Mouse (Mus musculus) frontal cortex, postnatal 25 days (tissue): ENCODE measurements around the gene Iqch.

Experiments used
- DNase-seq, 2 experiments: peaks; one replicate each; pipeline ENCODE4 v3.0.0; 2022; ENCODE audit warnings: low spot score in 2 of 2

Gene Iqch

GRCm38 (mm10) chr9:63612565-63613515 is 10.5 kb upstream of the Iqch start:
- no peak for DNase-seq

GRCm38 (mm10) chr9:63611967-63612366 is 9.7 kb upstream of the Iqch start:
- DNase-seq, result no peak

DNA sequence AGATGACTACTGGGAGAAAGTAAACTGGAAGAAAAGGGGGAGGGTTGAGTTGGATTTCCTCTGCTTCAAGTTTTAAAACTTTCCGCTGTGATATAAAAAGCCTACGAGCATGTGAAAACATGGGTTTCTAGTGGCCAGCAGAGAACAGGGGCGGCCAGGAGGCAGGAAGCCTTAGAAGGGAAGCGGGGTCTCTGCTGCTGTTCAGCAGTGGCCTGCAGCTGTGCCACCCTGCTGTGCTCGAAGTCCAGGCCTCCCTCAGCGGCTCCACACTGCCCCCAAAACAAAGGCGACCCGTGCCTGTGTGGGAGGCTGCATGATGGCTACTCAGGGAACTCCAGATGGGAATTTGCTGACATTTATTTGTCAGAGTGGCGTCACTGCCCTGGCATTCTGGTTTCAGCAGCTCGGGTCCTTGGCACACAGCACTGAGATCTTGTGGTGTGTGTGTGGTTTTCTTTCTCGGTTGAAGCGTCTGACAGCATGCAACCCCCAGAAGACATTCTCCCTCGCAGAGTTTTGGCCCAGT is 8.6 kb upstream of the Iqch start:
- DNase-seq, result no peak

DNA sequence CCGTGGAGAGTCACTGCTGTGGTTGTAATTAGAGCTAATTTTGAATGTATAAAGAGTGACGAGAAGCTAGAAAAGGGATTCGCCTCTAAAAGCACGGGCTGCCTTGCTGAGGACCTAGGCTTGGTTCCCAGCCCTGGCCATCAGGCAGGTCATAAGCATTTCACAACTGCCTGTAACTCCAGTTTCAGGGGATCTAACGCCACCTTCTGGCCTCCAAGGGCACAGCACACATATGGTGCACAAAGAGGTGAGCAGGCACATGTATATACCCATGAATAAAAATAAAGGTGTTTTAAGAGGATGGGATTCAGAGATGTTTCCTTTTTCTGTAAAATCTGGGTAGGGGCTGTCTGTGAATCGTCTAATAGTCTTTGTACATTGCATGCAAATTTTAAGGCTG is 7.9 kb upstream of the Iqch start:
- no peak for DNase-seq

DNA sequence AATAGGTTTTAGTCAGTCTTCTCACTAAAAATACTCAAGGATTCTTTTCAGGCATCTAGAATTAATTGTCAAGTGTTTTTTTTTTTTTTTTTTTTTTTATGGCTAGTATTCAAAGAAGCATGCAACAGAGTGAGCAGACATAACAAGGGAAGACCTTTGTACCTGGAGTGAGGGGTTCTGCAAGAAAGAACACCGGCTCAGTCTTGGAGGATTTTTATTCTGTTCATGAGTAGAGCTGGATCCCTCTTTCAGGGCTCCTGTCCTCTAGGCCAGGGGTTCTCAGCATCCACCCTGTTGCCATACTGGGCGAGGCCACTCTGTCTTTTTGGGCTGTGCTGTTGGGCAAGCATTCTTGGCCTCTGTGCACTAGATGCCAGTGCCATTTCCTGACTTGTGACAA is 7.5 kb upstream of the Iqch start:
- DNase-seq, result no peak

DNA sequence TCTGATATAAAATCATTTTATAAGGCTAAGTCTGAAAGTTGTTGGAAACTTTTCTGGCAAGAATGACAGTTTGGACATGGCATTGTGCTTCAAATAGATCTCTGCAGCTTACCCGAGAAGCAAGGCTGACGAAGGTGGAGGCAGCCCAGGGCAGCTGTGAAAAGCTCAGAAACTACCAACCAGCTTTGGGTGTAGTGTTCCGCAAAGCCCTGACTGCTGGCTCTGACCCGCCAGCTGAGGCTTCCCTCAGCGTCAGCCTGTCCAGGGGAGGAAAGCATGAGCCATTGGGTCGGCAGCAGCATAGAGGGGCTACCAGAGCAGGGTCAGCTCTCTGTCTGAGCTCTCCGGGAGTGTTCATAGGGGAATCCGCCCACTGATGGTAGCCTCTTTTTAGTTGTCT is 7.0 kb upstream of the Iqch start:
- DNase-seq, result no peak

DNA sequence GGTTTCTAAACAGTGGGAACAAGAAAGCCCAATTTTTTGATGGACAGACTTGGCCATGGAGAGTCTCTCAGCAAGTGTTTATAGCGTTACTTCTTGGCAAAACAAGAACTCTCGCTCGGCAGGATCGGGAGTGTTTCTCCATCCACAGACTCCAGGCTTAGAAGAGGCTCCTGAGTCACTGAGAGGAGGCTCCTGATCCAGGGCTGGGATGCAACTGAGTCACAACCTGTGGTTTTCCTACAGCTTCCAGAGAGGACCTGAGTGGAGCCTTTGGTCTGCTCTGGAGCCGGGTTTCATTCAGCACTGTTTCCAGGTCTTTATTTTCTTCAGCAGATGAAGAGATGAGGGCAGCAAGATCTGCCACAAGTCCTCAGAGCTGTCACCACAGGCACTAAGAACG is 5.7 kb upstream of the Iqch start:
- DNase-seq, result no peak

- no peak for DNase-seq
Observed at GRCm38 (mm10) chr9:63606594-63606993, 4.3 kb upstream of the Iqch start.

- DNase-seq, result no peak
Observed at GRCm38 (mm10) chr9:63603849-63604248, 1.6 kb upstream of the Iqch start.

DNA sequence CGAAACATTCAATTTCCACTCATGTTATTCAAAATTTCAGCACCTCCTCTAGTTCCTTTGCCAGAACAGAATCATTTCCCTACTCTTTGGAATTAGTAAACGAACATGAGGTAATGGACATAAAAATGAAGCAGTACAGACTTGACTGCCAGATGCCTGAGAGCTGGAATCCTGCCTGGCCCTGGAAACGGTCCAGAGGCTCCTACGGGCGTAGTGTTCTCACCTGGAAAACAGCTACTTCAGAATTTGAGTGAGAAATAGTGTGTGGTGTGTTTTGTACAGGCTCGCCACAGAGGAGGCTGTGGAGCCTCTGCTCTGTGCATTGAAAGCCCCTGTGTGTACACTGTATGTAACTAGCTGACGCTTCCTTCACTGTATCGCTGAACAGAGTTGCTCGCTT is 5.6 kb downstream of the Iqch start:
- no peak for DNase-seq

DNA sequence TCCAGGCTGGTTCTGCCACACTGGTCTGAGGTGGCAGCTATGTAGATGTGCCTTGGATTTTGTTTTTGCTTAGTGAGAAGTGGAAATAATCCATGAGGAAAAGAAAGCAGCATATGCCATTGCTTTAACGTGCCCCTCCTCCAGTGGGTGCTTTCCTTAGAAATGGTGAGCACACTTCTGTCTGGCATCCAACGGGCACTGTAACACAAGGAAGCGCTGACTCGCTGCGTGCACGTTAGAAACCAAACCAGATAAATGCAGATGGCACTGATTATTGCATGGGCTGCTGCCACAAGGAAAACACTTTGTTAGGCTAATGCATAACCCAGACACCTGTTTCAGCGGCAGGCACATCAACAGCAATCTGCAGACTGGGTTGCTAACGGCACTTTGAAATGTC is 6.6 kb downstream of the Iqch start:
- no peak for DNase-seq

GRCm38 (mm10) chr9:63595032-63595431 is 7.3 kb downstream of the Iqch start:
- no peak for DNase-seq

DNA sequence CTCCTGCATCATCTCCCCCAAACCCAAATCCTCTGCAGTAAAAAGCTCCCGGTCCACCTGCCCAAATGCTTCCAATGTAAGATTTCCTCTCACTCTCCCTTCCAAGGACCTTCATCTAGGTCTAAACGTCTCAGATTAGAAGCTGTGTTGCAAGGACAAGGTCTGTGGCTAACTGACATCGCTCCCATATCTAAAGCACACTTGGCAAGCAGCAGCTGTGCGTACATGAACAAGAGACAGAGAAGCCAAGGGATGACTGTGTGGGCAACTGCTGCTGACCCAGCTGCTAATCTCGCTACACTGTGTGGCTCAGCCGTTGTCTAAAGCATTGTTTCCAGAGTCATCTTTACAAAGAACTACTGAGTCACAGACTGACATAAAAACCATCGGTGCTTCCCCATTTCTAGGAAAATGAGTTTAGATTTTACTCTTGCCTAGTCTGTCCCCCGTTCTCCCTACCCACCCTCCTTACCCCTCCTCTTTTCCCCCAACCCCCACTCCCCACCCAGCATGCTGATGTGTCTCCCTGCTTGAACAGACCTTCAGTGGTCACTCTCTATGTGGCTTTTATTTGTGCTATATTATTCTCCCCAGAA is 10.5 kb downstream of the Iqch start:
- no peak for DNase-seq

GRCm38 (mm10) chr9:63590592-63590991 is 11.7 kb downstream of the Iqch start:
- no peak for DNase-seq

- DNase-seq, result no peak
Observed at GRCm38 (mm10) chr9:63589209-63589608, 13.1 kb downstream of the Iqch start.

DNA sequence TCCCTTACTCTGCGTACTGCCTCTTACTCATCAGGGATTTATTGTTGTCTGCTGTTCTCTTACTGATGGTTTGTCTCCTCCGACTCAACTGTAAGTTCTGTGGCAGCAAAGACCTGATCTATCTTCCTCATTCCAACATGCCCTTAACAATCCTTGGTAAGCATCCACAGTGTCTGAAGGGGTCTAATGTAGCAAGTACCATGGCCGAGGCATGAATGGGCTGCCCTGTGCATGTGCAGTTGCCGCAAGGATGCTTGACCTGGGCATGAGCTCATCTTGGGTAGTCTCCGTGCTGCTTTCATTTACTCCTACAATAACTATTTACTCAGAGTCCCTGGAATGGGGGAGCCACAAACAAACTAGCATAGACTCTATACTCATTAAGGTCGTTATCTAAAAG is 17.0 kb downstream of the Iqch start:
- no peak for DNase-seq

DNA sequence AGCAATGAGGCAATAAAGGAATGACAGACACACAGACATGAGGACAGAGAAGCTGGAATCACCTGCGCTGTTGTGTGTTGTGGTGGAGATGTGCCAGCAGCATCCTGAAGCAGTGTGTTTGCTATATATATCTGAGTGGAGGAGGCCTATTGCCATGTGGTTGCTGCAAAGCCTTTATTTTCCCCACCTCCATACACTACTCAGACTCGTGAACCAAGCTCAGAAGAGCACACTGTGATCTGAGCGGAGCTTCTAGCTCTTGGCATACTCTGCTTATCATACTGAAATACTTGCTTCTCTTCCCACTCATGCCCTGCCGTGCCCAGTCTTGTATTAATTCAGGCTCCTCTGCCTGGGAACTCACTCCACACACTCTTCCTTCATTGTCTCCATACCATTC is 20.5 kb downstream of the Iqch start:
- DNase-seq, result no peak

GRCm38 (mm10) chr9:63580046-63580445 is 22.2 kb downstream of the Iqch start:
- no peak for DNase-seq

GRCm38 (mm10) chr9:63579644-63580043 is 22.6 kb downstream of the Iqch start:
- no peak for DNase-seq

DNA sequence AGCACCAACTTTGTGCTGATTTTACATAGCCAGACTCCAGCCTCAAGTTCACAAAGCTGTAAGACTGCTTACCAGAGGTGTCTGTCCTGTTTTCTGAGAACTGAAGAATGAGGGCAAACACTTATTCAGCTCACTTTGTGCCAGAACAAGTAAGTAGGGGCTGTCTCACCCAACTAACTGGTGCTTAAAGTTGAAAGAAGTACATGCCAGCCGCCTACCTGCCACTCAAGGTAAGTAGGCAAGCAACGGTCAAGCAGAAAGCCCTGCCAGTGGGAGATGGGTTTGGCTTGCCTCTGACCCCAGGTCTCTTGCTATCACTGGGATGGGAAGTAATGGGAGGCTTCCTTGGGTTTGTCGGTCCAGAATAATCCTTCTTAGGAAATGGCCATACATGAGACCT is 24.8 kb downstream of the Iqch start:
- DNase-seq, result no peak

DNA sequence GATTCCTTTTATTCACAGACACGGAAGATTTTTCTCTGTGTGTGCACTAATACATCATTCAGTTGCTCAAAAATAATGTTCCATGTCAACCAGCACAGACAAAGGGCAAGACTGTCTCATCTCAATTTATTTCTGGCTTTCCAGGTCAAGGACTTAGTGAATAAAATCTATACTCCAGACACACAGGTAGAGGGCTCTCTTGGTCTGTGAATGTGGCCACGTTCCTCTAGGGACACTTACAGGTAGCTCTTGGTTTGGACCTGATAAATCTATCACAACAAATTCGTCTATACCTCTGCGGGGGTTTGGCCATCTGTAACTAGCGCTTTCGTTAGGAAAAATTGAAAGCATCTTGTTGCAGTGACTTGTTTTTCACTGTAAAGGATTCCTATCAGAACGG is 29.4 kb downstream of the Iqch start:
- no peak for DNase-seq

- DNase-seq, result no peak
Observed at GRCm38 (mm10) chr9:63571895-63572294, 30.4 kb downstream of the Iqch start.

DNA sequence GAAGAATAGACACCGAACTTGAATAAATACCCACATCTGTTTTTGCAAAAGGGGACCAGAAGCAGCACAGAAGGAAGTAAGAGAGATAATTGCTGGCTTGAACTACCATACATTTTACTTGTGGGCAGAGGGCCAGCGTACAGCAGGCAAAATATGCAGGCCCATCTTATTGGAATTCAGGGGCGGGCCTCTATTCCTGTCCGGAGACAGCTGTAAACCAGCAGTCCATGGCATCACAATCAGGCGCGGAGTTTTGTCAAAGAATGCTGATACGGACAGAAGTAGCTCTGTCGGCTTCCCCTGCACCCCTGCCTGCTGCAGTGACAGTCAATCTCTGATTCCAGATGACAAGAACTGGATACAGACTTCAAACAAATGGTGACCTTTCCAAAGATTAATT is 33.5 kb downstream of the Iqch start:
- no peak for DNase-seq
